Mouse (Mus musculus) CH12.LX (cell line): ENCODE results near the gene Ptgr1. TPM values are rescaled to one million over a fixed set of nuclear protein-coding genes. Genes with fewer than 3 reads are reported as not detected.

ENCODE experiments used
- DNase-seq: peaks from one replicate; pipeline ENCODE4 v3.0.0-alpha.2; 2013; ENCODE audit errors: extremely low read depth
- H3K27ac ChIP-seq: 2 replicates; pipeline ENCODE4 v1.5.1; 2012; ENCODE audit warnings: low read depth, mild to moderate bottlenecking, control low read depth, moderate library complexity; ENCODE audit not compliant: insufficient read depth
- H3K27me3 ChIP-seq: replicated peaks from 2 replicates; pipeline ENCODE3; 2012; ENCODE audit warnings: inconsistent platforms
- H3K36me3 ChIP-seq, 2 experiments: replicated peaks in 1 of 2; 2 replicates each; pipeline versions ENCODE3 to v1.6.1; 2012; ENCODE audit warnings: inconsistent platforms in 1 of 2, low read length in 1 of 2, mild to moderate bottlenecking in 1 of 2, mixed read lengths in 1 of 2, moderate library complexity in 1 of 2; ENCODE audit not compliant: control insufficient read depth in 1 of 2, insufficient read depth in 1 of 2
- H3K4me1 ChIP-seq, 2 experiments: 2 replicates each; pipeline ENCODE4 v1.6.1; 2012; ENCODE audit warnings: inconsistent platforms in 1 of 2, moderate library complexity in 1 of 2; ENCODE audit not compliant: insufficient read depth in 2 of 2, control insufficient read depth in 1 of 2
- H3K4me2 ChIP-seq: 2 replicates; pipeline ENCODE4 v1.6.1; 2012; ENCODE audit warnings: low read depth, mild to moderate bottlenecking, control low read depth; ENCODE audit not compliant: poor library complexity, insufficient read depth, severe bottlenecking
- H3K4me3 ChIP-seq, 3 experiments: fragments of 150-350 bp in 1 of 3; sonication (generic) in 1 of 3; replicated peaks in 1 of 3; 2 replicates each; pipeline versions ENCODE3 to v1.5.1; 2011 to 2012; ENCODE audit warnings: low read depth in 2 of 3, low read length in 2 of 3, mild to moderate bottlenecking in 2 of 3, moderate library complexity in 2 of 3, control low read depth in 1 of 3, improper control_type of control experiment in 1 of 3, inconsistent platforms in 1 of 3, mixed read lengths in 1 of 3; ENCODE audit not compliant: poor library complexity in 1 of 3
- H3K79me2 ChIP-seq: replicated peaks from 2 replicates; pipeline ENCODE4 v1.6.1; 2012; ENCODE audit warnings: mild to moderate bottlenecking, moderate library complexity; ENCODE audit not compliant: control insufficient read depth, poor library complexity, insufficient read depth, severe bottlenecking; ENCODE audit errors: extremely low read depth
- H3K9ac ChIP-seq: 2 replicates; pipeline ENCODE4 v1.6.1; 2012; ENCODE audit warnings: low read depth, mild to moderate bottlenecking, control low read depth, moderate library complexity; ENCODE audit not compliant: insufficient read depth
- H3K9me3 ChIP-seq: replicated peaks from 2 replicates; pipeline ENCODE3; 2012; ENCODE audit warnings: low read length, inconsistent platforms, mixed read lengths
- BHLHE40 ChIP-seq: IDR thresholded peaks from 2 replicates; pipeline ENCODE4 v1.6.1; 2011; ENCODE audit warnings: mild to moderate bottlenecking, low read depth, low read length, improper control_type of control experiment
- CHD1 ChIP-seq: IDR thresholded peaks from 2 replicates; pipeline ENCODE4 v1.6.1; 2012; ENCODE audit warnings: low read depth, low read length, improper control_type of control experiment, inconsistent platforms
- E2F4 ChIP-seq: IDR thresholded peaks from 2 replicates; pipeline ENCODE4 v1.6.1; 2011; ENCODE audit warnings: low read depth, low read length, improper control_type of control experiment; ENCODE audit not compliant: insufficient replicate concordance
- ELF1 ChIP-seq: IDR thresholded peaks from 2 replicates; pipeline ENCODE4 v1.6.1; 2014; ENCODE audit warnings: low read depth, mild to moderate bottlenecking, inconsistent platforms, low read length, improper control_type of control experiment
- EP300 ChIP-seq: IDR thresholded peaks from 2 replicates; pipeline ENCODE4 v1.6.1; 2011; ENCODE audit warnings: low read length, improper control_type of control experiment
- GABPA ChIP-seq: IDR thresholded peaks from 2 replicates; pipeline ENCODE4 v1.6.1; 2012; ENCODE audit warnings: low read depth, low read length, improper control_type of control experiment, inconsistent platforms; ENCODE audit not compliant: insufficient replicate concordance
- HCFC1 ChIP-seq: IDR thresholded peaks from 2 replicates; pipeline ENCODE4 v1.6.1; 2012; ENCODE audit warnings: low read depth, mild to moderate bottlenecking, inconsistent platforms, low read length, improper control_type of control experiment
- JUND ChIP-seq: conservative IDR thresholded peaks from 2 replicates; pipeline ENCODE4 v1.6.1; 2011; ENCODE audit warnings: low read depth, low read length, improper control_type of control experiment
- KAT2A ChIP-seq: IDR thresholded peaks from 2 replicates; pipeline ENCODE4 v1.6.1; 2012; ENCODE audit warnings: low read length, improper control_type of control experiment, inconsistent platforms; ENCODE audit not compliant: insufficient replicate concordance
- MAX ChIP-seq: IDR thresholded peaks from 2 replicates; pipeline ENCODE4 v1.6.1; 2011; ENCODE audit warnings: low read length, improper control_type of control experiment
- MAZ ChIP-seq: IDR thresholded peaks from 2 replicates; pipeline ENCODE4 v1.6.1; 2012; ENCODE audit warnings: low read depth, mild to moderate bottlenecking, inconsistent platforms, low read length, improper control_type of control experiment, moderate library complexity
- MXI1 ChIP-seq: IDR thresholded peaks from 2 replicates; pipeline ENCODE4 v1.6.1; 2011; ENCODE audit warnings: mild to moderate bottlenecking, low read depth, low read length, improper control_type of control experiment
- MYC ChIP-seq: IDR thresholded peaks from 2 replicates; pipeline ENCODE4 v1.6.1; 2011; ENCODE audit warnings: low read depth, mild to moderate bottlenecking, improper control_type of control experiment, low read length
- NELFE ChIP-seq: IDR thresholded peaks from 2 replicates; pipeline ENCODE4 v1.6.1; 2011; ENCODE audit warnings: low read depth, low read length, improper control_type of control experiment
- POLR2A ChIP-seq: IDR thresholded peaks from 2 replicates; pipeline ENCODE4 v1.6.1; 2011; ENCODE audit warnings: low read depth, mild to moderate bottlenecking, improper control_type of control experiment, low read length
- SMC3 ChIP-seq: IDR thresholded peaks from 2 replicates; pipeline ENCODE4 v1.6.1; 2011; ENCODE audit warnings: low read depth, low read length, improper control_type of control experiment
- UBTF ChIP-seq: IDR thresholded peaks from 2 replicates; pipeline ENCODE4 v1.6.1; 2012; ENCODE audit warnings: low read depth, mild to moderate bottlenecking, inconsistent platforms, low read length, improper control_type of control experiment, moderate library complexity
- dilution Hi-C: fragments of 300-500 bp; cut with MboI; formaldehyde crosslinking; loops from 2 replicates; pipeline ENCODE4 v1.14.3; 2020; ENCODE audit warnings: low sequenced_read_pairs; ENCODE audit not compliant: extremely low pct_unique_long_range_greater_than_20kb, extremely low pct_ligation_motif_present
- in situ Hi-C: fragments of 300-500 bp; cut with MboI; formaldehyde crosslinking; loops from 3 replicates; pipeline ENCODE4 v1.14.3; 2019; ENCODE audit warnings: low sequenced_read_pairs, low pct_ligation_motif_present, low pct_unique_long_range_greater_than_20kb, mixed read lengths
- polyA plus RNA-seq: library from polyadenylated mRNA; unstranded; fragments of >175 nt; gene quantifications from 2 replicates; pipeline ENCODE4 v1.2.1, GENCODE M21; 2012; ENCODE audit warnings: low read depth; ENCODE audit not compliant: insufficient read length
- total RNA-seq, 2 experiments: library from RNA; depleted of rRNA; stranded (reverse); fragments of 300-350 nt in 1 of 2; fragments of >200 nt in 1 of 2; gene quantifications; 2 replicates each; pipeline ENCODE4 v1.2.3; 2012 to 2014

The Ptgr1 gene
- total and polyA plus RNA-seq, 3 experiments, result 2.4 to 7.2 (median 4.0) TPM

DNA sequence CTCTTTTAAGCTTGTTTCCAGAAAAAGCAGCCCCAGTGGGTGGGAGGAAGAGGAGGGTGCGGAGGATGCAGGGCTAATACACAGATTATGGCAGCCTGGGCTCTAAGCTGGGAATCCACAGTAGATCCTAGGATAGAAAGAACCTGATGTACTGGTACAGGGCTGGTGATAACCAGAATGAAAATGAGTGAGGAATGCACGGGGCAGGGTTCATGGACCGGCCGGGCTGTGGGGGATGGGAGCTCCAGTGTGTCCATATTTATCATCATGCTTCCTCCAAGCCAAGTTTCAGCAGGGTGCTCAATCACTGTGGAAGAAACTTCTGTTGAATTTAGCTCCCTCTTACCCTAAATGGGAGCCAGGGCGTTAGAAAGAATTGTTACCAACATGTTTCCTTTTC lies 10.2 kb upstream of the Ptgr1 start:
- H3K9ac ChIP-seq, result no peak overlapping the region
- no peaks in the 10 kb centered on the region for H3K79me2 ChIP-seq
- no peaks in the 10 kb centered on the region for H3K27me3 ChIP-seq
- in situ Hi-C loops (loop anchor here (10.0 kb wide), 1 partner anchor 48 kb away; no protein-coding TSS in a partner anchor), dilution Hi-C loops (no loop called here)
- H3K9me3 ChIP-seq, result no peaks in the 10 kb centered on the region
- no peak for DNase-seq
- no peak overlapping the region for H3K4me2 ChIP-seq
- no peaks in the 10 kb centered on the region for H3K36me3 ChIP-seq
- peaks cover 0 to 14% of the 10 kb centered on the region in 2 experiments; a peak in 2 of 4 replicates for H3K4me1 ChIP-seq
- H3K4me3 ChIP-seq, result no peak overlapping the region
- no peak for TF ChIP-seq EP300
- no peak for TF ChIP-seq MAZ
- no peak for TF ChIP-seq ELF1
- TF ChIP-seq GABPA, result no peak
- no peak for TF ChIP-seq NELFE
- TF ChIP-seq BHLHE40, result no peak
- TF ChIP-seq UBTF, result no peak
- H3K27ac ChIP-seq, result no peak overlapping the region

DNA sequence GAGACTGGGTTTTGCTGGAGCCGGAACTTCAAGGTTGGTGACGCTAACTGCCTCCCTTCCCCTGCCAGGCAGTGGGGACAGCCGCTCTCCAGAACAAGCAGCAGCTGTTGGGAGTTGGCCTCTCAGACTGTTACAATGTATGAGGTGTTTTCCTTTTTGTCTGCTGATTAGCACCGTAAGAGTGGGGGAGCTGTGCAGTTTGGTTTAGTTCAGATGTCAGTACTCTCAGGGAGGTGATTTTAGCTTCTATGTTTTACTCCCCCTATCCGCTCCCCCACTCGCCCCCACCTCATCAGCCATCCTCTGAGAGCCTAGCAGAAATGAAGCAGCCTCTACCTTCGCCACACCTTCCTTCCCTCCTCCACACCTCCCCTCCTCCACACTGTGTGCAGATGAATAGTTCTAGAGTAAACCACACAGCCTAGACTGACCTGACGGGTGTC lies 8.4 kb upstream of the Ptgr1 start:
- H3K9ac ChIP-seq, result no peak overlapping the region
- no peaks in the 10 kb centered on the region for H3K79me2 ChIP-seq
- peaks cover 0 to 28% of the 10 kb centered on the region in 2 experiments; a peak in 2 of 4 replicates for H3K4me1 ChIP-seq
- TF ChIP-seq MAX (no peak), HCFC1 (no peak), GABPA (no peak), JUND (no peak), POLR2A (no peak), MXI1 (no peak), CHD1 (no peak), MYC (no peak), MAZ (no peak), SMC3 (no peak), KAT2A (no peak), E2F4 (no peak)
- H3K4me3 ChIP-seq, result no peak overlapping the region
- no peak overlapping the region for H3K27ac ChIP-seq
- H3K4me2 ChIP-seq, result no peak overlapping the region
- H3K36me3 ChIP-seq, result no peaks in the 10 kb centered on the region
- no peaks in the 10 kb centered on the region for H3K27me3 ChIP-seq
- dilution Hi-C loops, result no loop called here
- no peaks in the 10 kb centered on the region for H3K9me3 ChIP-seq
- DNase-seq, result no peak
- in situ Hi-C loops, result loop anchor here (10.0 kb wide), 1 partner anchor 50 kb away; no protein-coding TSS in a partner anchor
